Mouse (Mus musculus) embryo, embryonic 11 days (tissue): ENCODE measurements at regions not wholly inside any gene's neighbourhood (a gene's known extent, or its start where the extent isn't known, plus 50 kb on each side); places are given as distances from the start of the nearest gene placed in this dataset.
"Not testable (repeated sequence)": the region's sequence is repeated elsewhere in the genome, so short reads cannot be mapped to it uniquely, and the experiment has no call there.

ENCODE experiments used
- DNase-seq: peaks from one replicate; pipeline ENCODE4 v3.0.0-alpha.2; 2015

- not testable (repeated sequence) for DNase-seq
Observed at GRCm38 (mm10) chr12:113701841-113702240, 158.1 kb downstream of the Adam6a start.

GRCm38 (mm10) chr12:113716406-113716805 is 172.7 kb downstream of the Adam6a start:
- DNase-seq: peak; percentile 0

GRCm38 (mm10) chr12:113735847-113736246 is 192.1 kb downstream of the Adam6a start:
- DNase-seq: peak; percentile 1

GRCm38 (mm10) chr12:113746277-113746676 is 202.6 kb downstream of the Adam6a start:
- no peak for DNase-seq

- no peak for DNase-seq
Observed at GRCm38 (mm10) chr12:113747987-113748386, 204.3 kb downstream of the Adam6a start.

- no peak for DNase-seq
Observed at GRCm38 (mm10) chr12:113769587-113769986, 225.9 kb downstream of the Adam6a start.

- peak; percentile 2 for DNase-seq
Observed at GRCm38 (mm10) chr12:113795876-113796275, 252.2 kb downstream of the Adam6a start.

GRCm38 (mm10) chr12:113826377-113826776 is 282.7 kb downstream of the Adam6a start:
- DNase-seq: no peak

GRCm38 (mm10) chr12:113858893-113859292 is 315.2 kb downstream of the Adam6a start:
- DNase-seq: peak; percentile 0

GRCm38 (mm10) chr12:113878826-113879225 is 335.1 kb downstream of the Adam6a start:
- peak; percentile 18 for DNase-seq

GRCm38 (mm10) chr12:113896152-113896551 is 352.4 kb downstream of the Adam6a start:
- no peak for DNase-seq

GRCm38 (mm10) chr12:113906459-113906858 is 362.8 kb downstream of the Adam6a start:
- DNase-seq: no peak

- no peak for DNase-seq
Observed at GRCm38 (mm10) chr12:113907751-113908150, 364.0 kb downstream of the Adam6a start.

- no peak for DNase-seq
Observed at GRCm38 (mm10) chr12:113911770-113912169, 368.1 kb downstream of the Adam6a start.

GRCm38 (mm10) chr12:113940721-113941120 is 397.0 kb downstream of the Adam6a start:
- DNase-seq: no peak

GRCm38 (mm10) chr12:113943661-113944327 is 400.1 kb downstream of the Adam6a start:
- not testable (repeated sequence) for DNase-seq

- not testable (repeated sequence) for DNase-seq
Observed at GRCm38 (mm10) chr12:113945786-113946185, 402.1 kb downstream of the Adam6a start.

- DNase-seq: peak; percentile 10
Observed at GRCm38 (mm10) chr12:113948017-113948416, 404.3 kb downstream of the Adam6a start.

GRCm38 (mm10) chr12:113974271-113974670 is 430.6 kb downstream of the Adam6a start:
- DNase-seq: no peak

- DNase-seq: peak; percentile 31
Observed at GRCm38 (mm10) chr12:113981613-113982012, 437.9 kb downstream of the Adam6a start.

GRCm38 (mm10) chr12:113987233-113987990 is 443.7 kb downstream of the Adam6a start:
- no peak for DNase-seq

- DNase-seq: no peak
Observed at GRCm38 (mm10) chr12:113992425-113992824, 448.7 kb downstream of the Adam6a start.

GRCm38 (mm10) chr12:113994284-113994683 is 450.6 kb downstream of the Adam6a start:
- not testable (repeated sequence) for DNase-seq

GRCm38 (mm10) chr12:114008491-114008890 is 464.8 kb downstream of the Adam6a start:
- DNase-seq: not testable (repeated sequence)
